Mouse (Mus musculus) CH12.LX (cell line): ENCODE data around the gene Nr0b2. TPM values are rescaled to one million over a fixed set of nuclear protein-coding genes. Genes with fewer than 3 reads are reported as not detected.

Experiments used
- DNase-seq: peaks from one replicate; pipeline ENCODE4 v3.0.0-alpha.2; 2013; ENCODE audit errors: extremely low read depth
- H3K27ac ChIP-seq: 2 replicates; pipeline ENCODE4 v1.5.1; 2012; ENCODE audit warnings: low read depth, mild to moderate bottlenecking, control low read depth, moderate library complexity; ENCODE audit not compliant: insufficient read depth
- H3K27me3 ChIP-seq: replicated peaks from 2 replicates; pipeline ENCODE3; 2012; ENCODE audit warnings: inconsistent platforms
- H3K36me3 ChIP-seq, 2 experiments: replicated peaks in 1 of 2; 2 replicates each; pipeline versions ENCODE3 to v1.6.1; 2012; ENCODE audit warnings: inconsistent platforms in 1 of 2, low read length in 1 of 2, mild to moderate bottlenecking in 1 of 2, mixed read lengths in 1 of 2, moderate library complexity in 1 of 2; ENCODE audit not compliant: control insufficient read depth in 1 of 2, insufficient read depth in 1 of 2
- H3K4me1 ChIP-seq, 2 experiments: 2 replicates each; pipeline ENCODE4 v1.6.1; 2012; ENCODE audit warnings: inconsistent platforms in 1 of 2, moderate library complexity in 1 of 2; ENCODE audit not compliant: insufficient read depth in 2 of 2, control insufficient read depth in 1 of 2
- H3K4me2 ChIP-seq: 2 replicates; pipeline ENCODE4 v1.6.1; 2012; ENCODE audit warnings: low read depth, mild to moderate bottlenecking, control low read depth; ENCODE audit not compliant: poor library complexity, insufficient read depth, severe bottlenecking
- H3K4me3 ChIP-seq, 3 experiments: fragments of 150-350 bp in 1 of 3; sonication (generic) in 1 of 3; replicated peaks in 1 of 3; 2 replicates each; pipeline versions ENCODE3 to v1.5.1; 2011 to 2012; ENCODE audit warnings: low read depth in 2 of 3, low read length in 2 of 3, mild to moderate bottlenecking in 2 of 3, moderate library complexity in 2 of 3, control low read depth in 1 of 3, improper control_type of control experiment in 1 of 3, inconsistent platforms in 1 of 3, mixed read lengths in 1 of 3; ENCODE audit not compliant: poor library complexity in 1 of 3
- H3K79me2 ChIP-seq: replicated peaks from 2 replicates; pipeline ENCODE4 v1.6.1; 2012; ENCODE audit warnings: mild to moderate bottlenecking, moderate library complexity; ENCODE audit not compliant: control insufficient read depth, poor library complexity, insufficient read depth, severe bottlenecking; ENCODE audit errors: extremely low read depth
- H3K9ac ChIP-seq: 2 replicates; pipeline ENCODE4 v1.6.1; 2012; ENCODE audit warnings: low read depth, mild to moderate bottlenecking, control low read depth, moderate library complexity; ENCODE audit not compliant: insufficient read depth
- H3K9me3 ChIP-seq: replicated peaks from 2 replicates; pipeline ENCODE3; 2012; ENCODE audit warnings: low read length, inconsistent platforms, mixed read lengths
- CHD1 ChIP-seq: IDR thresholded peaks from 2 replicates; pipeline ENCODE4 v1.6.1; 2012; ENCODE audit warnings: low read depth, low read length, improper control_type of control experiment, inconsistent platforms
- CHD2 ChIP-seq: IDR thresholded peaks from 2 replicates; pipeline ENCODE4 v1.6.1; 2011; ENCODE audit warnings: low read length, improper control_type of control experiment
- ELF1 ChIP-seq: IDR thresholded peaks from 2 replicates; pipeline ENCODE4 v1.6.1; 2014; ENCODE audit warnings: low read depth, mild to moderate bottlenecking, inconsistent platforms, low read length, improper control_type of control experiment
- HCFC1 ChIP-seq: IDR thresholded peaks from 2 replicates; pipeline ENCODE4 v1.6.1; 2012; ENCODE audit warnings: low read depth, mild to moderate bottlenecking, inconsistent platforms, low read length, improper control_type of control experiment
- IRF4 ChIP-seq: IDR thresholded peaks from 2 replicates; pipeline ENCODE4 v1.6.1; 2014; ENCODE audit warnings: low read depth, mild to moderate bottlenecking, inconsistent platforms, low read length, improper control_type of control experiment
- JUND ChIP-seq: conservative IDR thresholded peaks from 2 replicates; pipeline ENCODE4 v1.6.1; 2011; ENCODE audit warnings: low read depth, low read length, improper control_type of control experiment
- MAFK ChIP-seq: IDR thresholded peaks from 2 replicates; pipeline ENCODE4 v1.6.1; 2011; ENCODE audit warnings: low read length, improper control_type of control experiment; ENCODE audit not compliant: insufficient replicate concordance
- MAX ChIP-seq: IDR thresholded peaks from 2 replicates; pipeline ENCODE4 v1.6.1; 2011; ENCODE audit warnings: low read length, improper control_type of control experiment
- MAZ ChIP-seq: IDR thresholded peaks from 2 replicates; pipeline ENCODE4 v1.6.1; 2012; ENCODE audit warnings: low read depth, mild to moderate bottlenecking, inconsistent platforms, low read length, improper control_type of control experiment, moderate library complexity
- MEF2A ChIP-seq: IDR thresholded peaks from 2 replicates; pipeline ENCODE4 v1.6.1; 2014; ENCODE audit warnings: low read depth, mild to moderate bottlenecking, inconsistent platforms, low read length, improper control_type of control experiment, borderline replicate concordance
- MXI1 ChIP-seq: IDR thresholded peaks from 2 replicates; pipeline ENCODE4 v1.6.1; 2011; ENCODE audit warnings: mild to moderate bottlenecking, low read depth, low read length, improper control_type of control experiment
- NELFE ChIP-seq: IDR thresholded peaks from 2 replicates; pipeline ENCODE4 v1.6.1; 2011; ENCODE audit warnings: low read depth, low read length, improper control_type of control experiment
- NRF1 ChIP-seq: IDR thresholded peaks from 2 replicates; pipeline ENCODE4 v1.6.1; 2014; ENCODE audit warnings: low read depth, mild to moderate bottlenecking, inconsistent platforms, low read length, improper control_type of control experiment, moderate library complexity
- POLR2A ChIP-seq: IDR thresholded peaks from 2 replicates; pipeline ENCODE4 v1.6.1; 2011; ENCODE audit warnings: low read depth, mild to moderate bottlenecking, improper control_type of control experiment, low read length
- SIN3A ChIP-seq: IDR thresholded peaks from 2 replicates; pipeline ENCODE4 v1.6.1; 2012; ENCODE audit warnings: low read length, improper control_type of control experiment, inconsistent platforms
- SMC3 ChIP-seq: IDR thresholded peaks from 2 replicates; pipeline ENCODE4 v1.6.1; 2011; ENCODE audit warnings: low read depth, low read length, improper control_type of control experiment
- TCF12 ChIP-seq: IDR thresholded peaks from 2 replicates; pipeline ENCODE4 v1.6.1; 2014; ENCODE audit warnings: low read depth, mild to moderate bottlenecking, inconsistent platforms, low read length, improper control_type of control experiment
- ZMIZ1 ChIP-seq: IDR thresholded peaks from 2 replicates; pipeline ENCODE4 v1.6.1; 2012; ENCODE audit warnings: low read depth, mild to moderate bottlenecking, inconsistent platforms, low read length, improper control_type of control experiment
- dilution Hi-C: fragments of 300-500 bp; cut with MboI; formaldehyde crosslinking; loops from 2 replicates; pipeline ENCODE4 v1.14.3; 2020; ENCODE audit warnings: low sequenced_read_pairs; ENCODE audit not compliant: extremely low pct_unique_long_range_greater_than_20kb, extremely low pct_ligation_motif_present
- in situ Hi-C: fragments of 300-500 bp; cut with MboI; formaldehyde crosslinking; loops from 3 replicates; pipeline ENCODE4 v1.14.3; 2019; ENCODE audit warnings: low sequenced_read_pairs, low pct_ligation_motif_present, low pct_unique_long_range_greater_than_20kb, mixed read lengths
- polyA plus RNA-seq: library from polyadenylated mRNA; unstranded; fragments of >175 nt; gene quantifications from 2 replicates; pipeline ENCODE4 v1.2.1, GENCODE M21; 2012; ENCODE audit warnings: low read depth; ENCODE audit not compliant: insufficient read length
- total RNA-seq, 2 experiments: library from RNA; depleted of rRNA; stranded (reverse); fragments of 300-350 nt in 1 of 2; fragments of >200 nt in 1 of 2; gene quantifications; 2 replicates each; pipeline ENCODE4 v1.2.3; 2012 to 2014

Nr0b2 gene
- total and polyA plus RNA-seq, 3 experiments: not detected

DNA sequence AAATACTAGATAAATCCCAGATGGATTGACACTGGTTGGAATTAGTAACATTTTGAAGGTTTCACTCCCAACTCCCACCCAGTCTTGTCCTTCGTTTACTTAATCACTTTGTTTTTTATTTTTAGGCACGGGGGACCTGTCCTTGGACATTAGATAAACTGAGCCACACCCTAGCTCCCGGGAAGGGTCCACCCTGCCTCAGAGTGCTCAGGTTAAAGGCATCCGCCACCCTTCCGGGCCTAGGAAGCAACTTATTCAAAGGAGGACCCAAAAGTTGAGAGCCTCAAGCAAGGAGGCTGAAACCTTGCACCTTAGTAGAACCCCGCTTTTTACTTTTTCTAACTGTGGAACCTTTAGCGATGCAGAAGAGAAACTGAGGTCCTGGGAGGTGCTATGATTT lies 45.9 kb downstream of the Nr0b2 start:
- H3K36me3 ChIP-seq: peaks cover 0 to 29% of the 10 kb centered on the region in 2 experiments
- H3K27me3 ChIP-seq: no peaks in the 10 kb centered on the region
- H3K4me1 ChIP-seq: peaks cover 17 to 49% of the 10 kb centered on the region in 2 experiments
- H3K27ac ChIP-seq: peak overlapping the region; percentile 32; the same call in 1 of the 2 replicates
- no peaks in the 10 kb centered on the region for H3K79me2 ChIP-seq
- dilution Hi-C loops (no loop called here), in situ Hi-C loops (loop anchor here (5.0 to 25.0 kb wide), 3 partner anchors 33 to 488 kb away; partner anchors contain the start of gene Cd52)
- TF ChIP-seq MAFK: no peak
- peak overlapping the region; percentile 63 for H3K9ac ChIP-seq
- peak overlapping the region; percentile 97 for H3K4me2 ChIP-seq
- H3K4me3 ChIP-seq: peak overlapping the region; percentile 49 to 53 (median 52)
- H3K9me3 ChIP-seq: no peaks in the 10 kb centered on the region
- no peak for DNase-seq

DNA sequence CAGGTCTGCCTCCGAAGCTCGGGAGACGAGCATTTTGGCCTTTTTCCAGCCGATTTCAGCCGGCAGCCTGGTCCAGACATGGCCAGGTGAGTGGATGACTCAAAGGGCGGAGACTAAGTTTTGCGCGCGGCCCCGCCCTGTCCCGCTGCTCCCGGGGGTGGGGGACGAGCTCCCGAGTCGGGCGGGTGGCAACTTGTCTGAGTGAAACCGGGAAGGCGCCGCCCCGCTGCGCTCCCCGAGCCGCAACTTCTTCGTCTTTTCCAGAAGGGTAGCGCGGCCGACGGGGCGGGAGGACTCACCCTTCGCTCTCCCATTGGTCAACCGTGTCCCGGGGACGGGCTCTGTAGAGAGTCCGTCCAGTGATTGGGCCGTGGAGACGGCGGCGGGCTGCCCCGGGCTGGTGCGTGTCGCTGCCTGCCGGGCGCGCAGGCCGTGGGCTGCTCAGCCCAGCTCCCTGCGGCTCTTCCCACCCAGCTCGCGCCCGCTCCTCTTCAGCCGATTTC lies 46.4 kb downstream of the Nr0b2 start:
- Histone ChIP-seq H3K4me1 (peaks cover 17 to 48% of the 10 kb centered on the region in 2 experiments), H3K36me3 (peaks cover 2 to 32% of the 10 kb centered on the region in 2 experiments), H3K9me3 (no peaks in the 10 kb centered on the region), H3K4me3 (peak overlapping the region; percentile 49 to 53 (median 52)), H3K4me2 (peak overlapping the region; percentile 97), H3K9ac (peak overlapping the region; percentile 63), H3K79me2 (no peaks in the 10 kb centered on the region), H3K27me3 (no peaks in the 10 kb centered on the region), H3K27ac (peak overlapping the region; percentile 87)
- peak; percentile 59; the same call in 1 of the 2 replicates for TF ChIP-seq MEF2A
- no peak for TF ChIP-seq SMC3
- TF ChIP-seq ZMIZ1: peak; percentile 58
- TF ChIP-seq ELF1: peak; percentile 52; the same call in 1 of the 2 replicates
- TF ChIP-seq MAX: 0 out of 2 replicates have a peak, but pooled peaks have one; percentile 46
- peak; percentile 81 for TF ChIP-seq POLR2A
- TF ChIP-seq SIN3A: no peak
- TF ChIP-seq NRF1: peak; percentile 43
- TF ChIP-seq MAZ: peak; percentile 98
- no peak for TF ChIP-seq HCFC1
- no peak for TF ChIP-seq CHD1
- peak; percentile 64; the same call in 1 of the 2 replicates for TF ChIP-seq NELFE
- TF ChIP-seq TCF12: peak; percentile 46; the same call in 1 of the 2 replicates
- TF ChIP-seq CHD2: peak; percentile 61; the same call in 1 of the 2 replicates
- no peak; the same call in 1 of the 2 replicates for TF ChIP-seq MXI1
- TF ChIP-seq MAFK: no peak
- no peak for TF ChIP-seq JUND
- TF ChIP-seq IRF4: peak; percentile 94
- dilution Hi-C loops (no loop called here), in situ Hi-C loops (loop anchor here (5.0 to 25.0 kb wide), 3 partner anchors 33 to 488 kb away; partner anchors contain the start of gene Cd52)
- DNase-seq: peak; percentile 84
